In genomic region chr5:64232872-64233271, GRCm38 (mm10) we compare ENCODE assay signal across 28 mouse cellular contexts.
DNase-seq lines count a peak whose midpoint lies in the region; ATAC-seq and TF ChIP-seq lines count a peak whose summit lies in the region.
"Had no signal": no experiment of that assay in that cellular context is flagged by ENCODE, and none has a peak within 500 bp of the region (broad histone marks: within the 10 kb centered on the region; RNA-seq: fewer than 3 reads in every experiment).

No protein-coding gene starts in this region.

- H3K9me3 ChIP-seq in heart, embryonic 10.5 days = no peaks in the 10 kb centered on the region
- no peaks in the 10 kb centered on the region for H3K9me3 ChIP-seq in intestine, embryonic 15.5 days
- no peaks in the 10 kb centered on the region for H3K9me3 ChIP-seq in stomach, postnatal 0 days (ENCODE audit: control insufficient read depth, low read length)
- H3K9me3 ChIP-seq: embryonic facial prominence, embryonic 10.5 days; embryonic facial prominence, embryonic 13.5 days; forebrain, embryonic 12.5 days; G1E; hindbrain, embryonic 12.5 days; hindbrain, embryonic 15.5 days had no signal

- peaks cover 54% of the 10 kb centered on the region for H3K4me1 ChIP-seq in heart, embryonic 10.5 days
- peaks cover 46% of the 10 kb centered on the region for H3K4me1 ChIP-seq in intestine, embryonic 15.5 days (replicated peaks)
- peaks cover 6% of the 10 kb centered on the region for H3K4me1 ChIP-seq in stomach, postnatal 0 days (replicated peaks; ENCODE audit: control insufficient read depth, insufficient read depth)

- WGBS in heart, embryonic 10.5 days = 86% methylated on average over 9 of the region's 9 CpGs
- 54% methylated on average over 9 of the region's 9 CpGs for WGBS in intestine, embryonic 15.5 days
- 34% methylated on average over 9 of the region's 9 CpGs for WGBS in large intestine, adult 2 months
- WGBS in stomach, postnatal 0 days = 53% methylated on average over 9 of the region's 9 CpGs

- DNase-seq in heart, adult 11 months = peak; percentile 42
- DNase-seq in heart, embryonic 10.5 days (ENCODE audit: low spot score) = no peak
- peak; percentile 66 for DNase-seq in large intestine, adult 2 months (ENCODE audit: low read depth, low spot score)
- DNase-seq in stomach, postnatal 0 days (ENCODE audit: low spot score) = peak; percentile 55
- no peak for DNase-seq in left cerebral cortex, adult 18-20 months (ENCODE audit: low spot score in 2 of 2)
- no peak for DNase-seq in gastrocnemius, adult 8-10 months (ENCODE audit: low spot score in 2 of 2)
- no peak for DNase-seq in layer of hippocampus, adult 2 months (ENCODE audit: low spot score in 2 of 2)
- DNase-seq: adrenal gland, postnatal 10 days; adrenal gland, postnatal 36 days; B cell, adult 2 months; cerebellum, adult 18-20 months; cerebellum, adult 9-10 months; cerebellum, postnatal 25 days; gastrocnemius, adult 2 months; gastrocnemius, postnatal 25 days had no signal

- no peak overlapping the region for H3K9ac ChIP-seq in intestine, embryonic 15.5 days
- H3K9ac ChIP-seq in stomach, postnatal 0 days (ENCODE audit: low read length) = no peak overlapping the region
- H3K9ac ChIP-seq: embryonic facial prominence, embryonic 13.5 days; forebrain, embryonic 12.5 days; hindbrain, embryonic 12.5 days; hindbrain, embryonic 15.5 days had no signal

- H3K27me3 ChIP-seq in heart, embryonic 10.5 days (ENCODE audit: insufficient read depth, poor library complexity, severe bottlenecking) = no peaks in the 10 kb centered on the region
- no peaks in the 10 kb centered on the region for H3K27me3 ChIP-seq in intestine, embryonic 15.5 days (replicated peaks)
- no peaks in the 10 kb centered on the region for H3K27me3 ChIP-seq in stomach, postnatal 0 days (ENCODE audit: control insufficient read depth, insufficient read depth, low read length)
- H3K27me3 ChIP-seq: CH12.LX; embryonic facial prominence, embryonic 13.5 days; forebrain, embryonic 12.5 days; hindbrain, embryonic 12.5 days; hindbrain, embryonic 15.5 days; Patski had no signal

- H3K4me2 ChIP-seq in intestine, embryonic 15.5 days (replicated peaks) = peak overlapping the region; percentile 28; the same call in 1 of the 2 replicates
- H3K4me2 ChIP-seq in stomach, postnatal 0 days (replicated peaks; ENCODE audit: low read depth) = no peak overlapping the region
- H3K4me2 ChIP-seq: embryonic facial prominence, embryonic 13.5 days; forebrain, embryonic 12.5 days; heart, embryonic 11.5 days; hindbrain, embryonic 12.5 days; hindbrain, embryonic 15.5 days had no signal

- H3K36me3 ChIP-seq in heart, embryonic 10.5 days = no peaks in the 10 kb centered on the region
- H3K36me3 ChIP-seq in intestine, embryonic 15.5 days = no peaks in the 10 kb centered on the region
- H3K36me3 ChIP-seq in stomach, postnatal 0 days (ENCODE audit: control insufficient read depth, insufficient read depth, low read length) = no peaks in the 10 kb centered on the region
- H3K36me3 ChIP-seq: embryonic facial prominence, embryonic 10.5 days; embryonic facial prominence, embryonic 13.5 days; forebrain, embryonic 12.5 days; hindbrain, embryonic 12.5 days; hindbrain, embryonic 15.5 days had no signal

- H3K4me3 ChIP-seq in heart, embryonic 10.5 days = no peak overlapping the region
- H3K4me3 ChIP-seq in intestine, embryonic 15.5 days (replicated peaks) = no peak overlapping the region
- no peak overlapping the region for H3K4me3 ChIP-seq in stomach, postnatal 0 days (ENCODE audit: low read depth, low read length)
- H3K4me3 ChIP-seq in layer of hippocampus, adult 2 months = no peak overlapping the region
- H3K4me3 ChIP-seq: embryonic facial prominence, embryonic 10.5 days; embryonic facial prominence, embryonic 13.5 days; erythroblast, embryonic 14.5 days; forebrain, embryonic 12.5 days; gastrocnemius, adult 2 months; heart, adult 2 months; hindbrain, embryonic 12.5 days; hindbrain, embryonic 15.5 days had no signal

- ATAC-seq in intestine, embryonic 15.5 days = peak; percentile 16
- ATAC-seq in stomach, postnatal 0 days (ENCODE audit: low FRiP score, low TSS enrichment) = peak; percentile 24; the same call in 1 of the 2 replicates
- ATAC-seq: forebrain, embryonic 16.5 days; Patski had no signal

- TF ChIP-seq EP300 in stomach, postnatal 0 days (optimal IDR thresholded peaks at IDR 0.05) = no peak

- no peak for TF ChIP-seq CTCF in stomach, postnatal 0 days (IDR thresholded peaks at IDR 0.05; ENCODE audit: low read depth)
- no peak for TF ChIP-seq CTCF in layer of hippocampus, adult 2 months (conservative IDR thresholded peaks at IDR 0.05)

- H3K27ac ChIP-seq in heart, embryonic 10.5 days = no peak overlapping the region
- no peak overlapping the region for H3K27ac ChIP-seq in intestine, embryonic 15.5 days
- H3K27ac ChIP-seq in stomach, postnatal 0 days (replicated peaks) = no peak overlapping the region; the same call in 1 of the 2 replicates
- no peak overlapping the region for H3K27ac ChIP-seq in layer of hippocampus, adult 2 months
- H3K27ac ChIP-seq: embryonic facial prominence, embryonic 10.5 days; embryonic facial prominence, embryonic 13.5 days; forebrain, embryonic 12.5 days; heart, adult 2 months; hindbrain, embryonic 12.5 days; hindbrain, embryonic 15.5 days had no signal

Comparison
In these comparisons a context has a peak if more than half of its experiments do, and no peak if none do; other contexts are left out.
1. DNase-seq: peak in heart, adult 11 months (single experiment), large intestine, adult 2 months (single experiment) and stomach, postnatal 0 days (single experiment); none in heart, embryonic 10.5 days (single experiment), left cerebral cortex, adult 18-20 months (0 of 2), gastrocnemius, adult 8-10 months (0 of 2) and layer of hippocampus, adult 2 months (0 of 2).